Mouse (Mus musculus) cerebellum, adult (tissue): ENCODE results near the gene Btbd16.

Experiments used
- ATAC-seq: cut with Nextera tagmentation; 2 replicates; pipeline ENCODE4 v1.9.2; 2017; ENCODE audit warnings: mild to moderate bottlenecking, moderate library complexity, mixed read lengths; ENCODE audit not compliant: insufficient number of reproducible peaks, low FRiP score, low TSS enrichment

Btbd16 gene

DNA sequence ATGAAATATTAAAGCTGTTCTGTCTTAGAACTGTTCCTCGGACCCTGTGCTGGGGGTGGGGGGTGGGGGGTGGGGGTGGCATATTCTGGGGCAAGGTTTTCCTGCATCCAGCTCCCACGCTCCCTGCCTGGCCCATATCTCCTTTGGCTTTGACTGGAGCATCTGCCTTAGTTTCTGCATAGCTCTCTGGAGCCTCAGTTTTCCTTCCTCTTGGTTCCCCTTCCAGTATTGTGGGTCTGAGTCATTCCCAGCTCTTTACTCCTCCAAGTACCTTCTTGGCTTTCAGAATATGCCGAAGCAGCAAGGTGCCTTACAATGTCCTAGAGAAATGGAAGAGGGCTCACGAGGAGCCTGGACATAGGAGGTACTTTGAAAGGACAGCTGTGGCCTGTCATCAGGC, 36.4 kb downstream of the Btbd16 start:
- no peak for ATAC-seq

DNA sequence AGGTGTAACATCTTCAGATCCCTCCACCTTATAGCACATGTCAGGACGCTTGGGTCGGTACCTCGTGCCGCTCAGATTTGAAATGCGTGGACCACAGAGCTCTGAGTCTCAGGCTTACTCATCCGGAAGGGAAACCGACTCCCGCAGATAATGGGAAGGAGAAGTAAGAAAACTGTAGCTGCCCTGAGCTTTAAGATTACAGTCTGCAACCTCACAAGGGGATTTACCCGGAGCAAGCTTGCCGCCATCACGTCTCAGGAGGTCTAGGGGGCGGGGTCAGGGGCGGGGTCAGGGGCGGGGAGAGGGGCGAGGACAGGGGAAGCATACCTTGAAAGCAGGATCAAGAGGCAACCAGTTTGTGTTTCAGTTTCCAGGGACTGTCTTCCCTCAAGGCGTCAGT, 38.5 kb downstream of the Btbd16 start:
- ATAC-seq: no peak

DNA sequence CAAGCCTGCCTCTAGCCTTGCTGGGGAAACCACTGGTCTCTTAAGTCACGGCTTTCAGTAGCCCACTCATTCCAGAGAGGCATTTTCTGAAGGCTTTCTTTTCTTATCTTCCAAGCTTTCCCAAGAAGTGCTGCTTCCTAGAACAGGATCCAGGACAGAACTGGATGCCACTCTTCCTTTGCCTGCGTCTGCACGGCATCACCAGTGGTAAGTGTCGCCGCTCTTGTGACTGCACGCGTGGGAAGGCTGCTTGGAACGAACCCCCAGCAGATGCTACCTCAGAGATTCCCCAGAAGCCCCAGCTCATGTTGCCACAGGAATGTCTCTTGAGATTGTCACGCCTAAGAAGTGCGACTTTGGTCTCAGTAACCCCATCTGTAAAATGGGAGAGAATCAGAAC, 41.7 kb downstream of the Btbd16 start:
- ATAC-seq: no peak

DNA sequence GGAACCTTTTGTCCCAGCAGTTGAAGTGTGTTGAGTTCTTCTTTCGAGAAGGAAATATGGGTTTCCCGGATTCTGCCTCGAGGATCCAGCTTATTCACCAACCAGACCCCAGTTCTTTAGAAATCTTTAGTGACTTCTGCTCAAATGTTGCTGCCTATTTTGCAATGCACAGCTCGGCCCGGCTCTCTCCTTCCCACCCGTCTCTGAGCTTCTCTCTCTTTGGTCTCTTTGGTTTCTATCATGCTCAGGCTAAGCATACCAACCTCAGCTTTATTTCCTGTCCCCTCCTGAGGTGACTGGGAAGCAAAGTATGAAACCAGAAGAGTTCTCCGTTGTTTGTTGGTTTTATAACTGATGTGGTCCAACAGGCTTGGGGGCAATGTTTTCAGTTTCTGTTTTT, 42.4 kb downstream of the Btbd16 start:
- no peak for ATAC-seq

DNA sequence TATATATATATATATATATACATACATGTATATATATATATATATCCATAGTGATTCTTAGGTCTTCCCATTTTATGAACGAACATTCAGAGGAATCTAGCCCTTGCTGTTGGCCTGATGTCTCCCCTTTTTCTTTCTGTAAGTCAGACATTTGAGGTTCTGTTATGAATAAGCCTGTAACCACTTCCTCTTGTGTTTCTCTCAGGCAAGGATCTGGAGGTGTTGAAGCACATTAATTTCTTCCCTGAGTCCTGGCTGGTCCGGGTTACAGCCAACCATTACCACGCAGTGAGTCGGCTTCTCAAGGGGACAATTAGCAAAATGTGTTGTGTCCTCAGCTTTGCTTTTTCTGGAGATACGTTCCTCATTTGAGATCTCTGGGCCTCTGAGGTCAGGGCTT, 44.9 kb downstream of the Btbd16 start:
- ATAC-seq: no peak

DNA sequence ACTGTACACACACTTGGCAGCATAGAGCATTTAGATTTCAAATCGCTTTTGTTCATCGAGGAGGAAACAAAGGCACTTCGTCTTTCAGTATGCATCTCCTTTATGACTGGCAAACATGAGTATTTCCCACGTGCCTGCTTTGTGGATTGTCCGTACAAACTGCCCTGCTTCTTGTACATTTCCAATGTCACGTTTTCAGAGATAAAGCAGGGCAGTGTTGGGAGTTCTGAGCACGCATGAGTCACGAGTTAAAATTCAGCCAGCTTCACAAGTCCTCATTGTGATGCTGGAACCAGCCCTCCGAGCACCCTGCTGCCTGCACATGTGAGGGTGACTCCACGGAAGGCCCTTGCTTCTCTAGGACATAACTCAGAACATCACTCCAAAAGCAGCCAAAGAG, 45.8 kb downstream of the Btbd16 start:
- ATAC-seq: no peak

DNA sequence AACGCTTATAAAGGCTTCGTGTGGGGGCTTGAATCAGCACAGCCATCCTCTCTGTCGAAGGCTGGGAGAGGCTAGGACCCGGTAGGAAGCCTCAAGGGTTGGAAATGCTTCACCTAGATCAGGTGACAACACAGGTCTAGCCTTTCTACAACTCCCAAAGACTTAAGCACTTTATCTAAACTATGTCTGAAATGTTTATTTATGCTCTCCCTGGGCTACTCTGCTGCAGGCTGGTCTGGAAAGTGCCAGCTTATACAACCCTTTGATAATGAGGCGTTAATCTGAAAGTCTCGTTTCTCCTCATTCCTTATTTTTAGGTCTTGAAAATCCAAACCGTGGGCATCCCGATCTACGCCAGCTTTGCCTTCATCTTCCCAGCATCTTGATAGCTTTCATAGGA, 50.1 kb downstream of the Btbd16 start:
- no peak for ATAC-seq

DNA sequence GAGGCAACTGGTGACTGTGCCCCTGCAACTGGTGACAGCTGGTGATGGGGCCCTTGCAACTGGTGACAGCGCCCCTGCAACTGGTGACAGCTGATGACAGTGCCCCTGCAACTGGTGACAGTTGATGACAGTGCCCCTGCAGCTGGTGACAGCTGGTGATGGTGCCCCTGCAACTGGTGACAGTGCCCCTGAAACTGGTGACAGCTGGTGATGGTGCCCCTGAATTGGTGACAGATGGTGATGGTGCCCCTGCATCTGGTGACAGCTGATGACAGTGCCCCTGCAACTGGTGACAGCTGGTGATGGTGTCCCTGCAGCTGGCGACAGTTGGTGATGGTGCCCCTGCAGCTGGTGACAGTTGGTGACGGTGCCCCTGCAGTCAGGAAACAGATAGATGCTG, 52.5 kb downstream of the Btbd16 start:
- no peak for ATAC-seq

DNA sequence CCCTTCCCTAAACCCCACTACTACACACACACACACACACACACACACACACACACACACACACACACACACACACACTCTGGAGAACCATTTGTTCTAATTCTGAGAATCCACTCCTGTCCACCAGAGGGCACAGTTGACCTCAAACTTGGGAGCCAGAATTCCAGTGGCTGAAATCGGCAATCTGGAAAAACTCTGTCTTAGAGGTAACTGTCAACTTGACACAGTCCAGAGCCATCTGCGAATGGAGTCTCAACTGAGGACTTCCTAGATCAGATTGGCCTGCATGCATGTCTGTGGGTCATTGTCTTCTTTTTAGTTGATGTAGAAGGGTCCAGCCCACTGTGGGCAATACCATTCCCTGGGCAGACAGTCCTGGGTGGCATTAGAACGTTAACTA, 53.6 kb downstream of the Btbd16 start:
- no peak for ATAC-seq

DNA sequence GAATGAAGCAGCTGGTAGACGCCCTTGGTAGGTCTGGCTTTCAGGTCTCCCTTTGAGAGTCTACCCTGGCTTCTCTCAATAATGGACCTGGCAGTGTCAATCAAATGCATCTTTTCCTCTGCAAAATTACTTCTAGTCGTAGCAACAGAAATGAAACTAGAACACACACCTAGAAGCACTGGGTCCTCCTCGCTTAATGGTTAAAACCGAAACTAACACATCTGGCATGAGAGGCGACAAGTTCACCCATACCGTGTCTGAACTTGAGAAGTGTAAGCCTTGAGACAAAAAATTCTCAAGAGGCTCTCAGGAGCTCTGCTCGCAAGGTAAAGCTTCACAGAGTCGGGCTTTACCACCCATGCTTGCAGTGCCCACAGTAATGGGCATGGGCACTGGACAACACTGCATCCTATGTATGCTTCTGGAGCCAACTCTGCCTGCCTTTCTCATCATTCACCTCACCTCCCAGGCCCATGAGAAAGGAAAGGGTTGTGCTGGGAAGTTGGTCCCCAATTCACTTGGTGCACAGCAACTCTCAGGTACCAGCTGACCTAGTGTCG, 54.1 kb downstream of the Btbd16 start:
- no peak for ATAC-seq

DNA sequence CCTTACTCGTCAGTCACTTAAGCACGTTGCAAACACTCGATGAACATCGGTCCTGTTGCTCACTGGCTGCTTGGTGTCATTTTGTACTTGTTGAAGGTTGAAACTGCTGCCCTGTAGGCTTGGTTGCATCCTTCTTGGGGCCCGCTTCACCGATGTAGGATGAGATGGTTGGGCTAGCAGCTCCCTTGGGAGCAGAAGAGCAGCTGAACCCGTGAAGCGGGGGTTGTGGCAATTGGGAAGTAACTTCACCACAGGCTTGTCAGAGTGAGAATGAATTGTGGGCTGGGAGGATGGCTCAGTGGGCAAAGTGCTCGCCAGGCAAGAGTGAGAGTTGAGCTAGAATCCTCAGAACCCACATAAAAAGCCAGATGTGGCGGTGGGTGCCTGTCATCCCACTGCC, 54.6 kb downstream of the Btbd16 start:
- ATAC-seq: no peak

DNA sequence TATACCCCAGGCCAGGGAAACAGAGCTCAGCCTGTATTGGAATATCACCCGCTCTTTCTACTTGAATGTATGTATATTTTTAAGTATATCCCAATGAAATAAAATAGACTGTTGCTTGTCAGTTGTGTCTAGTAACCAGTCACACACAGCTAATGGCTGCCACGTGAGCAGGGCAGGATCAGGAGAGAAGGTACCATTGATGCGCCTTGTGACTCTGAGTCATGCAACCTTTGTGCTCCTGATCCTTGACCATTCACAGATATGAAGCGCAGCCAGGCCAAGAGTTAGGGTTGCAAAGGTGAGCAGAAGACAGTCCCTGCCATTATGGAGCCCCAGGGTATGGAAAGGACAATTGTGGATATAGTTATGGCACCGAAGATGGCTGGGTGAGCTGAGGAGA, 57.7 kb downstream of the Btbd16 start:
- no peak for ATAC-seq

DNA sequence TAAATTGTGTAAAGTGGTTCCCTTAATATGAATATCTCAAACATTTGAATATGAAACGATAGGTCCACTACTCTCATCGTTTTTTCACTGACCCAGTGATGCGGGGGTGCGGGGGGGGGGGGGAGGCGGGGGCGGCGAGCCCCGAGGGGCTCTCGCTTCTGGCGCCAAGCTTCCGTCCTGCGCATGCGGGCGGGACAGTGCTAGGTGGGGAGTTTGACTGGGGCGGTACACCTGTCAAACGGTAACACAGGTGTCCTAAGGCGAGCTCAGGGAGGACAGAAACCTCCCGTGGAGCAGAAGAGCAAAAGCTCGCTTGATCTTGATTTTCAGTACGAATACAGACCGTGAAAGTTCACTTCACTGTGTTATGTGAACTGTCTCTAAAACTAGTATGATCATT, 60.4 kb downstream of the Btbd16 start:
- peak; percentile 90 for ATAC-seq

DNA sequence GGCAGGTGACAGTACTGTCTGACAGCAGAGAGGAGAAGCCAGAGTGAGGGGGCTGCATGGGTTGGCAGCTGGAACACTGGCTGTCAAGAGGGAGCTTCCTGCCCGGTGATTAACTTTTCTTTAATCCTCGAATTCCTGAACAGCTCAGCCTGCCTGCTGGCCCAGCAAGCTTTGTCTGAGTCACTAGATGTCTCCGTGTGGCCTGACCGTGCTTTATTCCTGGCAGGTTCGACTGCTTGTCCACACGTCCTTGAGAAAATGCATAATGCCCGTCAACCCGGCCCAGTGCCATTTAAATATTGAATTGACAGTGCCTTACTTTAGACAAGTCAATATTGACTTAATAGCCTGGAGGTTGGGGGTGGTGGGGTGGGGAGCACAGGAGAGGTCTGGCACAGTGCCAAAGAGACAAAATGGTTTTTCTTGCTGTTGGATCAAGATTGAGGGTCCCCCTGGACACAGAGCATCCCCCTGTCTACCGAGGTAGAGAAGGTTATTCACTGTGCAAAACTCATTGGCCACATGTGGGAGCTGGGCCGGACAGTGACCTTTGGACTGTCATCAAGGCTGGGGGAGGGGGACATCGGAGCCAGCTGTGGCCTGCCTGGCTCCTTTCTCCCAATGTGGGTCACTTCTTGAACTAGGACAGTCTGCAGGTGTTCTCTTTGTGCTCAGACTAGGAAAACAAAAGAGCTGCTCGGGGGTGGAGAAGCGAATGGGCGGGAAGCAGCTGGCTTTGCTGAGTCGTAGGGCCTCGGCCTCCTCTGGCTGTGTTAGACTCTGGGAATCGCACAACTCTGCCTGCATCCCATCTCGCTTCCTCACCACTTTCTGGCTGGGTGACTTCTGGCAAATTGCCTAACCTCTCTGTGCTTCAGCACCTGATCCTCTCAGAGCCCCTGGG, 61.3 kb downstream of the Btbd16 start:
- ATAC-seq: no peak

DNA sequence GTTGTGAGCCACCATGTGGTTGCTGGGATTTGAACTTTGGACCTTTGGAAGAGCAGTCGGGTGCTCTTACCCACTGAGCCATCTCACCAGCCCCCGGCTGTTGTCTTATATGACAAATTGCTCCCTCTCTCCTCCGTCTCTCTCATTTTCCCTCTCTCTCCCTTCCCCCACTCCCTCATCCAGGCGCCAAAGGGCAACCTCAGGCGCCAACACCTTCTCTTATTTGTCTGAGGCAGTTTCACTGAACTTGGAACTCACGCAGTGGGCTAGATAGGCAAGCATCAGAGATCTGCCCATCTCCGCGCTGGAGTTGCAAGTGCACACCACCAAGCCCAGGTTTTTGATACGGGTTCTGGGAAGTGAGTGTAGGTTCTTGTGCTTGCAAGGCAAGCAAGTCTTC, 62.2 kb downstream of the Btbd16 start:
- ATAC-seq: no peak

DNA sequence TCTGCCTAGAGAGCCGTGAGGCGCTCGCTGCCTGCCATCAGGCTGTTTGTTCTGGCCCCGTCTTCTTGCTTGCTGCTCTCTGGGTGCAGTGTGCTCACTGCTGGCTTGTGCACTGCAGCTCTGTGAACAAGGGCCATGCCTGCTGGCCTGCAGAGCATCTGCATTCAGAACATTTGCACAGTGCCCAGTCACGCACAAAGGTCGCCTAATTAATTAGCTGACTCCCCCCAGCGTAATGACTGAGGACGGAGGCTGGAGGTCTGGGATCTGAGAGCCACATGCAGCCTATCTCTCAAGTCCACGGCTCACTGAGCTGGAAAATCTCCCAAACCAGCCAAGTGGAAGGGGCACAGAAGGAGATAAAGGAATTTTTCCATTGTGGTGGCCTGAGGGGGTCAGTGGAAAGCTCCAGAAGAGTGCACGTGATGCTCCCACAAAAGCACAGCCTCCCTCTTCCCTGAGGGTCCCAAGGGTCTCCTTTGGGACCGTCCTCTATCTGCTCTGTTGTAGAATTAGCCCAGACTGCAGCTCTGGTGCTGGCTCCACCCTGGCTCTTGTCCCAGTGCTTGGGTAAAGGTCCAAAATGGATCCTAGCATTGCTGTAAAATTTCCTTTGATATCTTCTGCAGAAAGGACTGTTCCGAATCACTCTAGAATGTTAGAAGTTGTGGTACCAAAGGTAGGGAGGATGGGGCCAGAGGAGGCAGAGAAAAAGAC, 64.2 kb downstream of the Btbd16 start:
- ATAC-seq: peak; percentile 68

DNA sequence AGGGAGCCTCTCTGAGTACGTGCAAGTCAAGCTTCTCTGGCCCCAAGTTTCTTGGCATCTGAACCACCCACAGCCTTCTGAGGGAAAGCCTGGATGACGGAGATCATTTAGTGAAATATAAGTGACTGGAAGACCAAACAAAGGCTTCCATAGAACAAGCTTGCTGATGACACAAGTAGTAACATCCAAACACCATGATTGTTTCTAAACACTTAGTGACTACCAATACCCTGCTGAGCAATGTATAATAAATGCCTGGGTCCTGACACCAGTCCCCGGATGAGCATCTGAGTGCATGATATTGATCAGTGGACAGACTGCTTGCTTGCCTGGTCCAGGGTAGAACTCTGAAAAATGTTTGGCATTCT, 64.8 kb downstream of the Btbd16 start:
- peak; percentile 8; the same call in 1 of the 2 replicates for ATAC-seq

DNA sequence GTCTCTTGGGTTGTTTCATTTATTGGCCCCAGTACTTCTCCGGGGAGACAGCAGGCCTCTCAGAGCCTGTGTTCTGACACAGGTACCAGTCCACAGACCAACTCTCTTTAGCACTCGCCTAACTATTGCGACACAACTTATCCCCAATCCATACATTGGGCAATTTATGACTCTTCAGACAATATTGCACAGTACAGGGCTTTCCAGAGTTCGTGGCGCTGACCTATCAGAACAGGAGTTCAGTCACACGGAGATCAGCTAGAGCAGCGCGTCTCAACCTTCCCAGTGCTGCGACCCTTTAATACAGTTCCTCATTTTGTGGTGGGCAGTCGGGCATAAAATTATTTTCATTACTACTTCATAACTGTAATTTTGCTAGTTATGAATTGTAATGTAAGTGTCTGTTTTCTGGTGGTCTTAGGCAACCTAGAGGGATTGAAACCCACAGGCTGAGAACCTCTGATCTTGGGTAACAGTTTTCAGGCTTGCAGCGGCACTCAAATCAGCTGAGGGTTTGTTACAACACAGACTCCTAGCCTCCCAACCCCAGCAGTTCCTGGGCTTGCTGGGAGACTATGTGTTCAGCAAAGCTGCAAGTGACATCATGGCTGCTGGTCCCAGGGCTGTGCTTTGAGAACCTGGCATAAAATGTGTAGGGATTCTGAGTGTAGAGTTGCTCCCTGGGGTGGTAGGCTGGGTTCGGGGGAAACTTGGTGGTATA, 65.7 kb downstream of the Btbd16 start:
- ATAC-seq: no peak

DNA sequence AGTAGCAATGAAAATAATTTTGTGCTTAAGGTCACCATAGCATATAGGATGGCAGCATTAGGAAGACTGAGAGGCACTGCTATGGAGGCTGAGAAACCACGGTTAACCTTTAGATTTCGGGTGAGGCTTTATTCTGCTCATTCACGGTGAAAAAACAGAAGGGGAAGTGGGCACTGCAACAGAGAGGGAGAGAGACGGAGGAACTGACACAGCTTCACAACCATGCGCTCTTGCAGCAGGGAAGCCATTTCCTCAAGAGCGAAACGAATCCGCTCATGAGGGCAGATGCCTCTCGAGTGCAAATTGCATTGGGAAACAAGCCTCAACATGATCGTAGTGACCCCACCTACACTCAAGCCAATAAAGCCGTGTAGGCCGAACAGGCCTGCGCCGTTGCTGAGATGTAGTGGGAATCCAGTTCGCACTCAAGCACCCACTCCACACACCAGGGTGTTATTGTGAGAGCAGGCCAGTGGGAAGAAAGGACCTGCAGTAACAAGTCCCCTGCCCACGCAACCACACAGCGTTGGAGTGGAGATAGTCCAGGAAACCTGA, 73.4 kb downstream of the Btbd16 start:
- ATAC-seq: no peak

DNA sequence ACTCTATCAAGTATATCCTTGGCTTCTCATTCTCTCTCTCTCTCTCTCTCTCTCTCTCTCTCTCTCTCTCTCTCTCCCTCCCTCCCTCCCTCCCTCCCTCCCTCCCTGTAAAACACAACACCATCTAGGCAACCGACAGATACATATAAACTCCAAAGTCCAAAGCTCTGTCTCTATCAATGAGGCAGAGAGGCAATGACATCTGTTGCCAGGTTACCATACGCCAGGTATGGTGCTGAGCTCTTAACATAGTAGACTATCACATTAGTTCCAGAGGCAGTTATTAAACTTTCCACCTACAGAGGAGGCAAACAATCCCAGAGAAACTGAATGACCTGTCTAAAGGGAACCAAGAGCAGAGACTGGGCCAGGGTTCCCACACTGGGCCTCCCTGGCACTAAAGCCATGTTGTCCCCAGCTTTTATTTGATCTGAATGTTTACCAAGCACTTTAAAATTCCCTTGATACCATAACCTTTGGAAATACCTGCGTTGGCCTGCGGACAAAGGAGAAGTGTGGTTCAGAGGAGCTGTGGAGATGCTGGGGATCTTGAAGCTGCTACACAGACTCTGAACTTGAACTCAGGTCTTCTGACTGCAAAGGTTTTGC, 80.9 kb downstream of the Btbd16 start:
- ATAC-seq: no peak
